Mouse (Mus musculus) C3H10T1/2 (cell line): ENCODE data around the gene Spaca9. TPM values are rescaled to one million over a fixed set of nuclear protein-coding genes. Genes with fewer than 3 reads are reported as not detected.

Source experiments
- polyA plus RNA-seq, 2 experiments: library from polyadenylated mRNA; unstranded; fragments of >200 nt; fragmentation: generic; extraction: Trizol; gene quantifications; one replicate each; pipeline ENCODE4 v1.2.1; 2012; ENCODE audit warnings: missing spikeins in 2 of 2

The Spaca9 gene
- 1 to 10 TPM; 1.7 to 2.2 TPM for polyA plus RNA-seq

GRCm38 (mm10) chr2:28699361-28700335 lies at the start of gene Spaca9, which contains the start of gene Ak8:
Gene Spaca9, minus strand, starts transcription at chr2:28699727.
Gene Ak8, plus strand, starts transcription at chr2:28700164.

Other genes starting within 250 kb of the Spaca9 start
- gene 1700007K13Rik, start 233.4 kb downstream of the Spaca9 start, polyA plus RNA-seq = 1 to 10 TPM in 1 of 2 experiments, under 1 TPM in 1; 0.63 to 1.1 TPM
- gene Mrps2, start 231.7 kb downstream of the Spaca9 start, polyA plus RNA-seq = 10 to 100 TPM; 12.9 to 17.0 TPM
- under 1 TPM in 1 of 2 experiments, not detected in 1; 0.38 TPM for gene Gbgt1, start 202.8 kb downstream of the Spaca9 start, polyA plus RNA-seq
- gene Gm10134, start 193.6 kb downstream of the Spaca9 start, polyA plus RNA-seq = not detected
- 10 to 100 TPM in 1 of 2 experiments, 1 to 10 TPM in 1; 4.8 to 61.9 TPM for gene Ralgds, start 186.6 kb downstream of the Spaca9 start, polyA plus RNA-seq
- gene Cel, start 136.3 kb downstream of the Spaca9 start, polyA plus RNA-seq = under 1 TPM in 1 of 2 experiments, not detected in 1; 0.07 TPM
- gene Gtf3c5, start 116.0 kb downstream of the Spaca9 start, polyA plus RNA-seq = 10 to 100 TPM; 24.3 to 31.8 TPM
- not detected for gene Gfi1b, start 77.7 kb downstream of the Spaca9 start, polyA plus RNA-seq
- 1 to 10 TPM; 1.9 to 7.6 TPM for gene Tsc1, start 58.5 kb downstream of the Spaca9 start, polyA plus RNA-seq
- under 1 TPM; 0.06 to 0.61 TPM for gene Ak8, start 437 bp upstream of the Spaca9 start, polyA plus RNA-seq
- gene Gtf3c4, start 140.6 kb upstream of the Spaca9 start, polyA plus RNA-seq = 10 to 100 TPM in 1 of 2 experiments, 1 to 10 TPM in 1; 2.2 to 10.8 TPM
- 1 to 10 TPM; 2.5 to 3.8 TPM for gene Ddx31, start 140.7 kb upstream of the Spaca9 start, polyA plus RNA-seq
- gene Barhl1, start 216.9 kb upstream of the Spaca9 start, polyA plus RNA-seq = under 1 TPM; 0.02 TPM